Mouse (Mus musculus): ENCODE data around the gene Ifitm1. TPM values are rescaled to one million over a fixed set of nuclear protein-coding genes. Genes with fewer than 3 reads are reported as not detected.

Gene Ifitm1
- polyA plus RNA-seq, 1 experiment, result 16.5 TPM

- Histone ChIP-seq H3K4me1 (ENCODE audit: control insufficient read depth, insufficient read depth, low read length) (peaks cover 13% of the 10 kb centered on the region), H3K27ac (ENCODE audit: insufficient read depth, low read length) (no peak overlapping the region), H3K4me3 (ENCODE audit: insufficient read depth, low read length) (no peak overlapping the region)
- TF ChIP-seq CTCF (IDR thresholded peaks at IDR 0.05; ENCODE audit: borderline replicate concordance, insufficient read depth, low read length) (no peak), POLR2A (IDR thresholded peaks at IDR 0.05; ENCODE audit: low read depth, low read length) (no peak)
Observed at GRCm38 (mm10) chr7:140949255-140949654, 17.8 kb upstream of the Ifitm1 start.

GRCm38 (mm10) chr7:140949824-140950530 is 17.0 kb upstream of the Ifitm1 start, which contains the start of gene Ifitm5:
Ifitm5 (minus strand) TSS chr7:140950291.
- no peak within 1 kb of the TSS for H3K4me3 ChIP-seq (ENCODE audit: insufficient read depth, low read length)
- peaks cover 13% of the 10 kb centered on the region for H3K4me1 ChIP-seq (ENCODE audit: control insufficient read depth, insufficient read depth, low read length)
- no peak within 1 kb of the TSS; the same call in 1 of the 2 replicates for H3K27ac ChIP-seq (ENCODE audit: insufficient read depth, low read length)
- TF ChIP-seq CTCF (IDR thresholded peaks at IDR 0.05; ENCODE audit: borderline replicate concordance, insufficient read depth, low read length), result no peak
- no peak for TF ChIP-seq POLR2A (IDR thresholded peaks at IDR 0.05; ENCODE audit: low read depth, low read length)

- peaks cover 13% of the 10 kb centered on the region for H3K4me1 ChIP-seq (ENCODE audit: control insufficient read depth, insufficient read depth, low read length)
- peak overlapping the region; percentile 1; the same call in 1 of the 2 replicates for H3K27ac ChIP-seq (ENCODE audit: insufficient read depth, low read length)
- TF ChIP-seq CTCF (IDR thresholded peaks at IDR 0.05; ENCODE audit: borderline replicate concordance, insufficient read depth, low read length), result no peak
- TF ChIP-seq POLR2A (IDR thresholded peaks at IDR 0.05; ENCODE audit: low read depth, low read length), result no peak
- no peak overlapping the region for H3K4me3 ChIP-seq (ENCODE audit: insufficient read depth, low read length)
Observed at GRCm38 (mm10) chr7:140951051-140951450, 16.0 kb upstream of the Ifitm1 start.

DNA sequence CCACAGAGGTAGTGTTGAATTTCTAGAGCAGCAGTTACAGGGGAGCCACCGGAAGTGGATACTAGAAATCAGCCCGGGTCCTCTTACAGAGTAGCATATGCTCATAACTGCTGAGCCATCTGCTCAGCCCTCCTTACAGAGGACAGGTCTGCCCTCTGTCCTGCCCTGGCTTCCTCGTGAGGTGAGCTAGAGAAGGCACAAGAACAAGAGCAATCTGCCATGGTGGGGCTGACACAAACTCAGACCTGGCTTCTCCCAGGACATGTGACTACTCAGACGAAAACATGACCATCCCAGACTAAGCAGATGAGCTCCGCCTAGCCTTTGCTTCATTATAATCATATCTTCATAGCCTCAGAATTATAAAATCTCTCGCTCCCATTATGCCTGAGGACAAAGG is 15.3 kb upstream of the Ifitm1 start:
- no peak for TF ChIP-seq POLR2A (IDR thresholded peaks at IDR 0.05; ENCODE audit: low read depth, low read length)
- no peak for TF ChIP-seq CTCF (IDR thresholded peaks at IDR 0.05; ENCODE audit: borderline replicate concordance, insufficient read depth, low read length)
- H3K4me1 ChIP-seq (ENCODE audit: control insufficient read depth, insufficient read depth, low read length), result peaks cover 13% of the 10 kb centered on the region
- no peak overlapping the region for H3K4me3 ChIP-seq (ENCODE audit: insufficient read depth, low read length)
- 0 out of 2 replicates have a peak overlapping the region, but pooled peaks have one; percentile 1 for H3K27ac ChIP-seq (ENCODE audit: insufficient read depth, low read length)

GRCm38 (mm10) chr7:140952441-140952840 is 14.6 kb upstream of the Ifitm1 start:
- Histone ChIP-seq H3K27ac (ENCODE audit: insufficient read depth, low read length) (no peak overlapping the region), H3K4me1 (ENCODE audit: control insufficient read depth, insufficient read depth, low read length) (peaks cover 13% of the 10 kb centered on the region), H3K4me3 (ENCODE audit: insufficient read depth, low read length) (no peak overlapping the region)
- TF ChIP-seq POLR2A (IDR thresholded peaks at IDR 0.05; ENCODE audit: low read depth, low read length) (no peak), CTCF (IDR thresholded peaks at IDR 0.05; ENCODE audit: borderline replicate concordance, insufficient read depth, low read length) (no peak)

DNA sequence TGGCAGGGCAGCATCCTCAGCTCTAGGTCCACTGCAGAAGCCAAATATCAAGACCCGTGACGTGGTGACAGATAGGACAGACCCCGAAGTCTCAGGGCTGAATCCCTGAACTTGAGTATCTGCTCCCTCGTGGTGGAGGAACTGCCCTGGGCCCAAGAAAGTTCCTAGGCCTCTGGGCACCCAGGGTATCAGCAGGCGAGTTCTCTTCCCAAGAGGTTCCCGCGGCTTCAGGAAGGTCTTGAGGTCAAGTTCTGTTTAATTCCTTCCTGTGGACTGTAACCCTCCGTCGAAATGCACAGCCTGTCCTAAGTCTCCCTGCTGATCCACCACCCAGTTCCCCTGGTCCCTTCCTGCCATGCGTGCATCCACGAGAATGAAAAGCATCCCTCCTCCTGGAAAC is 13.9 kb upstream of the Ifitm1 start:
- Histone ChIP-seq H3K4me1 (ENCODE audit: control insufficient read depth, insufficient read depth, low read length) (peaks cover 13% of the 10 kb centered on the region), H3K4me3 (ENCODE audit: insufficient read depth, low read length) (no peak overlapping the region), H3K27ac (ENCODE audit: insufficient read depth, low read length) (no peak overlapping the region)
- no peak for TF ChIP-seq POLR2A (IDR thresholded peaks at IDR 0.05; ENCODE audit: low read depth, low read length)
- no peak for TF ChIP-seq CTCF (IDR thresholded peaks at IDR 0.05; ENCODE audit: borderline replicate concordance, insufficient read depth, low read length)

- peak; percentile 42; the same call in 1 of the 2 replicates for TF ChIP-seq POLR2A (IDR thresholded peaks at IDR 0.05; ENCODE audit: low read depth, low read length)
- TF ChIP-seq CTCF (IDR thresholded peaks at IDR 0.05; ENCODE audit: borderline replicate concordance, insufficient read depth, low read length), result no peak
- Histone ChIP-seq H3K27ac (ENCODE audit: insufficient read depth, low read length) (no peak overlapping the region), H3K4me3 (ENCODE audit: insufficient read depth, low read length) (peak overlapping the region; percentile 94), H3K4me1 (ENCODE audit: control insufficient read depth, insufficient read depth, low read length) (peaks cover 13% of the 10 kb centered on the region)
Observed at GRCm38 (mm10) chr7:140953800-140954732, 13.0 kb upstream of the Ifitm1 start.

GRCm38 (mm10) chr7:140954733-140955071 is 12.3 kb upstream of the Ifitm1 start:
- H3K4me3 ChIP-seq (ENCODE audit: insufficient read depth, low read length), result peak overlapping the region; percentile 94
- H3K4me1 ChIP-seq (ENCODE audit: control insufficient read depth, insufficient read depth, low read length), result peaks cover 13% of the 10 kb centered on the region
- no peak overlapping the region for H3K27ac ChIP-seq (ENCODE audit: insufficient read depth, low read length)
- no peak; the same call in 1 of the 2 replicates for TF ChIP-seq POLR2A (IDR thresholded peaks at IDR 0.05; ENCODE audit: low read depth, low read length)
- no peak for TF ChIP-seq CTCF (IDR thresholded peaks at IDR 0.05; ENCODE audit: borderline replicate concordance, insufficient read depth, low read length)

DNA sequence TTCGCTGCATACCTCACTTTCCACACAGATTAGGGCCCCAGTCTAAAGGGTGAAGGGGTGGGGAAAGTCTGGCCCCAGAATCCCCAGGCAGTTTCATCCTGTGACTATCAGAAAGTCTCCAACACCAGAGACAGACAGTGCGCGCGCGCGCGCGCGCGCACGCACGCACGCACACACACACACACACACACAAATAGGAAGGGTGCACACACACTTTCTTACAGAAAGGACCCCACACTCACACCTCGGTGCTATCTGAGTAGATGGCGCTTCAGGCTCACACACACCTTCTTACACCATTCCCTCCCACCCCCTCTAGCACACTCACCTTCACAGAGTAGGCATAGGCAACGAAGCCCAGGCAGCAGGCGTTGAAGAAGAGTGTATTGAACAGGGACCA is 11.7 kb upstream of the Ifitm1 start:
- peak overlapping the region; percentile 94 for H3K4me3 ChIP-seq (ENCODE audit: insufficient read depth, low read length)
- peaks cover 13% of the 10 kb centered on the region for H3K4me1 ChIP-seq (ENCODE audit: control insufficient read depth, insufficient read depth, low read length)
- H3K27ac ChIP-seq (ENCODE audit: insufficient read depth, low read length), result peak overlapping the region; percentile 98
- TF ChIP-seq POLR2A (IDR thresholded peaks at IDR 0.05; ENCODE audit: low read depth, low read length), result no peak; the same call in 1 of the 2 replicates

Measured in embryonic fibroblast, embryonic 13.5 days (primary cell).